Mouse (Mus musculus) retina, postnatal 7 days (tissue): ENCODE data around the gene Urb2.
A peak's percentile ranks its signal among the peaks of the same experiment; 100 is the strongest.

ENCODE experiments used
- DNase-seq: peaks from one replicate; pipeline ENCODE4 v3.0.0-alpha.2; 2012; ENCODE audit warnings: low read depth, low spot score

Gene Urb2

GRCm38 (mm10) chr8:124021237-124022227 is at the start of gene Urb2, which contains the start of gene Taf5l:
Gene Urb2 (plus strand): TSS chr8:124021508.
Gene Taf5l (minus strand): TSS chr8:124021397.
- peak; percentile 79 for DNase-seq

- no peak for DNase-seq
Measured at GRCm38 (mm10) chr8:123973495-123973894, 47.8 kb upstream of the Urb2 start.

- no peak for DNase-seq
Measured at GRCm38 (mm10) chr8:123977499-123977898, 43.8 kb upstream of the Urb2 start.

GRCm38 (mm10) chr8:123978166-123978838 is 43.0 kb upstream of the Urb2 start:
- no peak for DNase-seq

GRCm38 (mm10) chr8:123978926-123979325 is 42.4 kb upstream of the Urb2 start:
- DNase-seq = no peak

- no peak for DNase-seq
Measured at GRCm38 (mm10) chr8:123980239-123980638, 41.1 kb upstream of the Urb2 start.

GRCm38 (mm10) chr8:123981674-123982073 is 39.6 kb upstream of the Urb2 start:
- DNase-seq = no peak

GRCm38 (mm10) chr8:123982291-123982793 is 39.0 kb upstream of the Urb2 start:
- DNase-seq = no peak

- peak; percentile 87 for DNase-seq
Measured at GRCm38 (mm10) chr8:123982826-123983400, 38.4 kb upstream of the Urb2 start, which contains the start of gene Abcb10. Gene Abcb10 (minus strand): TSS chr8:123983122.

GRCm38 (mm10) chr8:123988605-123989038 is 32.7 kb upstream of the Urb2 start:
- no peak for DNase-seq

- DNase-seq = no peak
Measured at GRCm38 (mm10) chr8:123989128-123989527, 32.2 kb upstream of the Urb2 start.

GRCm38 (mm10) chr8:123990277-123991049 is 30.8 kb upstream of the Urb2 start:
- no peak for DNase-seq

GRCm38 (mm10) chr8:123992587-123992986 is 28.7 kb upstream of the Urb2 start:
- DNase-seq = no peak

- no peak for DNase-seq
Measured at GRCm38 (mm10) chr8:123993597-123993996, 27.7 kb upstream of the Urb2 start.

- DNase-seq = no peak
Measured at GRCm38 (mm10) chr8:123993997-123994396, 27.3 kb upstream of the Urb2 start.

- DNase-seq = no peak
Measured at GRCm38 (mm10) chr8:123999568-123999967, 21.7 kb upstream of the Urb2 start.

GRCm38 (mm10) chr8:124002546-124003108 is 18.7 kb upstream of the Urb2 start:
- no peak for DNase-seq

GRCm38 (mm10) chr8:124007829-124008228 is 13.5 kb upstream of the Urb2 start:
- no peak for DNase-seq

- no peak for DNase-seq
Measured at GRCm38 (mm10) chr8:124011580-124011979, 9.7 kb upstream of the Urb2 start.

- no peak for DNase-seq
Measured at GRCm38 (mm10) chr8:124011989-124012586, 9.2 kb upstream of the Urb2 start.
